Mouse (Mus musculus): ENCODE data around the gene Brd9. TPM values are rescaled to one million over a fixed set of nuclear protein-coding genes. Genes with fewer than 3 reads are reported as not detected.

Brd9 gene
- total RNA-seq (2023) = 85.4 TPM

GRCm38 (mm10) chr13:73937321-73938176 is at the start of gene Brd9, which contains the start of gene Trip13:
TSS of gene Brd9 (plus strand) at chr13:73937811.
TSS of gene Trip13 (minus strand) at chr13:73937784.

GRCm38 (mm10) chr13:73963551-73963950 is 25.9 kb downstream of the Brd9 start, which contains the start of gene Zdhhc11:
TSS of gene Zdhhc11 (plus strand) at chr13:73963851.

DNA sequence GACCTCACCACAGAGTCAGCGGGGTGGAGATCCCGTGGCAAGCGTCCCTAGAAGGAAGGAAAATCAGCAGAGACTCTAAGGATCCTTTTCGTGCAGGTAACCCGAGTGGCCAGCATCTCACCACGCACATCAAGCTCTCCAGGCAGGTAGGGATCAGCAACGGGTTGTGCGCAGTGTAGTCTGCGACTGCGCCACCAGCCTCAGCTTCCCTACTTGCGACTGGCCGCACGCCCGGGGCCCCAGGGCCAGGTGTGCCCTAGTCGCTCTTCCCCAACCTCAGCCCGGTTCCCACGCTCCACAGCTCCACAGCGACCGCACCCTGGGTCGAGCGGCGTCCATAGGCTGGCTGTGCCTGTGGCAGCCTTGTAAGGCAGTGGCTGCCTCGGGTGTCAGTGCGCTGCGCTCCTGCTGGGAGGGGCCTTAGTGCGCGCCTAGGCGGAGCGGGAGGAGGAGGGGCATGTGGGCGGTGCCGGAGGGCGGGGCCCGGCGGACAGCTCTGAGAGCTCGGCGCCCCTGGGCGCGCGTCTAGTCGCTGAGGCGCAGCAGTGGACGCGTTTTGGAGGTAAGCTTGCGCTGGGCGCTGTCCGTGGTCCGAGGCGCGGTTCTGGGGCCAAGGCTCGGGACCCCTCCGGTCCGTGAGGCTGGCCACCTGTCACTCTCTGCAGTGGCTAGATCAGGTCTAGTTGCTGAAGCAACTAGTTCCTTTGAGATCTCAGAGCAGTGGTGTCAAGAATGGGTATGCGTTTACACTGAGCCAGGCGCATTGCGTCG is 71.5 kb downstream of the Brd9 start, which contains the start of gene Tppp:
Gene Tppp, plus strand, starts transcription at position 460 of the 771 bp plus-strand sequence.

Other genes starting within 250 kb of the Brd9 start
- 2.9 TPM for gene Slc6a19, start 232.9 kb upstream of the Brd9 start, total RNA-seq (2023)
- 310 TPM for gene Slc12a7, start 204.7 kb upstream of the Brd9 start, total RNA-seq (2023)
- not detected for gene Nkd2, start 90.2 kb upstream of the Brd9 start, total RNA-seq (2023)
- 1.8 TPM for gene Trip13, start within 50 bp of the Brd9 start, total RNA-seq (2023)
- gene Zdhhc11, start 26.0 kb downstream of the Brd9 start, total RNA-seq (2023) = not detected
- gene Tppp, start 71.6 kb downstream of the Brd9 start, total RNA-seq (2023) = 1.6 TPM
- 8.5 TPM for gene Cep72, start 124.5 kb downstream of the Brd9 start, total RNA-seq (2023)
- not detected for gene Slc9a3, start 183.6 kb downstream of the Brd9 start, total RNA-seq (2023)